8 mouse cellular contexts compared by ENCODE assay signal in the genomic region with DNA sequence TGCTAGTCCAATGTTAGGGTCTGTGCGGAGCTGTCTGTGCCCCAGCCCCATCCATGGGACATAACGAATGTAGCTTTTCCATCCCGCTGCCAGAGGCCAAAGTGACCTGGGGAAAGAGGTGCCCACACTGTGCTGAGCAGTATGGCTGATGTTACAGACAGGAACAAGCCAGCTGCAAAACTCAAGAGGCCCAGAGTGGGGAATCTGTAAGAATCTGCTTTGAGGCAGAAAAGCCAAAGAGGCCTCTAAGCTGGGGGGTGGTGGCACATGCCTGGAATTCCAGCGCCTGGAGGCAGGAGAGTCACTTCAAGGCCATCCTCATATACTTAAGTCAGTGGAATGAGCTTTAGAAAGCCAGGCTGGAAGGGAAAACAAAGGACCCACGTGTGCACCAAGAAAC. TPM values are rescaled to one million over a fixed set of nuclear protein-coding genes. Genes with fewer than 3 reads are reported as not detected.
A peak's percentile ranks its signal among the peaks of the same experiment; 100 is the strongest.
DNase-seq lines count a peak whose midpoint lies in the region; ATAC-seq and TF ChIP-seq lines count a peak whose summit lies in the region.
"Had no signal": no experiment of that assay in that cellular context is flagged by ENCODE, and none has a peak within 500 bp of the region (broad histone marks: within the 10 kb centered on the region; RNA-seq: fewer than 3 reads in every experiment).

No protein-coding gene starts in this region.

- peaks cover 5% of the 10 kb centered on the region; the same call in 1 of the 2 replicates for H3K4me1 ChIP-seq in kidney, postnatal 0 days (replicated peaks; ENCODE audit: insufficient read depth, low read length)
- peaks cover 13% of the 10 kb centered on the region for H3K4me1 ChIP-seq in embryonic facial prominence, embryonic 10.5 days
- H3K4me1 ChIP-seq in liver, embryonic 12.5 days: no peaks in the 10 kb centered on the region
- H3K4me1 ChIP-seq in stomach, embryonic 15.5 days: peaks cover 7% of the 10 kb centered on the region; the same call in 1 of the 2 replicates

- DNase-seq in kidney, postnatal 0 days (ENCODE audit: low spot score): peak; percentile 72
- DNase-seq in kidney, postnatal 14 days: no peak
- DNase-seq in embryonic facial prominence, embryonic 10.5 days (ENCODE audit: low spot score): peak; percentile 73
- no peak for DNase-seq in left cerebral cortex, adult 9 months (ENCODE audit: low spot score in 2 of 2)
- no peak for DNase-seq in urinary bladder, postnatal 4 days (ENCODE audit: low spot score in 2 of 2)

- no peak for TF ChIP-seq CTCF in kidney, postnatal 0 days (IDR thresholded peaks at IDR 0.05; ENCODE audit: low read depth)

- no peak overlapping the region for H3K4me3 ChIP-seq in kidney, postnatal 0 days (replicated peaks; ENCODE audit: low read depth, low read length)
- H3K4me3 ChIP-seq in embryonic facial prominence, embryonic 10.5 days: no peak overlapping the region
- H3K4me3 ChIP-seq in liver, embryonic 12.5 days: no peak overlapping the region
- no peak overlapping the region for H3K4me3 ChIP-seq in stomach, embryonic 15.5 days (replicated peaks)

- H3K27me3 ChIP-seq in kidney, postnatal 0 days (ENCODE audit: insufficient read depth, low read length): no peaks in the 10 kb centered on the region
- H3K27me3 ChIP-seq in embryonic facial prominence, embryonic 10.5 days (replicated peaks; ENCODE audit: low read depth, poor library complexity, severe bottlenecking): no peaks in the 10 kb centered on the region
- H3K27me3 ChIP-seq in liver, embryonic 12.5 days (replicated peaks): no peaks in the 10 kb centered on the region
- H3K27me3 ChIP-seq in stomach, embryonic 15.5 days (replicated peaks): no peaks in the 10 kb centered on the region

- H3K27ac ChIP-seq in kidney, postnatal 0 days: peak overlapping the region; percentile 60; the same call in 1 of the 2 replicates
- H3K27ac ChIP-seq in embryonic facial prominence, embryonic 10.5 days (replicated peaks): peak overlapping the region; percentile 83
- H3K27ac ChIP-seq in liver, embryonic 12.5 days: 0 out of 2 replicates have a peak overlapping the region, but pooled peaks have one; percentile 21
- peak overlapping the region; percentile 27 for H3K27ac ChIP-seq in stomach, embryonic 15.5 days
- H3K27ac ChIP-seq: macrophage had no signal

- H3K9ac ChIP-seq in kidney, postnatal 0 days (ENCODE audit: low read depth, low read length): 0 out of 2 replicates have a peak overlapping the region, but pooled peaks have one; percentile 35
- H3K9ac ChIP-seq in liver, embryonic 12.5 days: no peak overlapping the region
- H3K9ac ChIP-seq in stomach, embryonic 15.5 days: no peak overlapping the region

- peak; percentile 81 for ATAC-seq in kidney, postnatal 0 days (replicated peaks; ENCODE audit: low FRiP score, low read depth)
- ATAC-seq in liver, embryonic 12.5 days: no peak
- peak; percentile 53; the same call in 1 of the 2 replicates for ATAC-seq in stomach, embryonic 15.5 days (ENCODE audit: insufficient read depth, low FRiP score, low read depth)

- 0 out of 2 replicates have a peak, but pooled peaks cover 6% of the 10 kb centered on the region for H3K36me3 ChIP-seq in kidney, postnatal 0 days (ENCODE audit: insufficient read depth, low read length)
- H3K36me3 ChIP-seq in embryonic facial prominence, embryonic 10.5 days (replicated peaks): peaks cover 47% of the 10 kb centered on the region
- peaks cover 41% of the 10 kb centered on the region for H3K36me3 ChIP-seq in liver, embryonic 12.5 days
- peaks cover 22% of the 10 kb centered on the region; the same call in 1 of the 2 replicates for H3K36me3 ChIP-seq in stomach, embryonic 15.5 days

- H3K9me3 ChIP-seq in kidney, postnatal 0 days (replicated peaks; ENCODE audit: low read length): no peaks in the 10 kb centered on the region
- H3K9me3 ChIP-seq in embryonic facial prominence, embryonic 10.5 days: no peaks in the 10 kb centered on the region
- H3K9me3 ChIP-seq in liver, embryonic 12.5 days (replicated peaks): no peaks in the 10 kb centered on the region
- no peaks in the 10 kb centered on the region for H3K9me3 ChIP-seq in stomach, embryonic 15.5 days

- H3K4me2 ChIP-seq in kidney, postnatal 0 days (ENCODE audit: low read length): no peak overlapping the region
- H3K4me2 ChIP-seq in liver, embryonic 12.5 days: no peak overlapping the region
- H3K4me2 ChIP-seq in stomach, embryonic 15.5 days: no peak overlapping the region

- 42% methylated on average over 5 of the region's 5 CpGs for WGBS in kidney, postnatal 0 days
- WGBS in embryonic facial prominence, embryonic 10.5 days: 41% methylated on average over 5 of the region's 5 CpGs
- 61% methylated on average over 5 of the region's 5 CpGs for WGBS in liver, embryonic 12.5 days (ENCODE audit: insufficient replicate concordance)
- WGBS in stomach, embryonic 15.5 days: 34% methylated on average over 5 of the region's 5 CpGs

RNA-seq across cellular contexts. Expression of a gene that starts 18.2 kb away (rescaled TPM):
- polyA plus RNA-seq in kidney, postnatal 0 days (2015; fragmentation: Nextera tagmentation; extraction: Ambion mirVana): 117 and 123 TPM in 2 replicates
- 91.8 and 95.3 TPM in 2 replicates for polyA plus RNA-seq in embryonic facial prominence, embryonic 10.5 days (2016; fragmentation: Nextera tagmentation; extraction: Ambion mirVana)
- polyA plus RNA-seq in liver, embryonic 12.5 days (2016; fragmentation: Nextera tagmentation; extraction: Ambion mirVana): 80.8 and 81.1 TPM in 2 replicates
- polyA plus RNA-seq in stomach, embryonic 15.5 days (2015; fragmentation: Nextera tagmentation; extraction: Ambion mirVana): 98.5 and 110 TPM in 2 replicates

RNA-seq across cellular contexts. Expression of a gene that starts 50.9 kb away (rescaled TPM):
- polyA plus RNA-seq in kidney, postnatal 0 days (2015; fragmentation: Nextera tagmentation; extraction: Ambion mirVana): 4.0 and 4.5 TPM in 2 replicates
- 27.7 and 32.3 TPM in 2 replicates for polyA plus RNA-seq in embryonic facial prominence, embryonic 10.5 days (2016; fragmentation: Nextera tagmentation; extraction: Ambion mirVana)
- 10.1 and 11.1 TPM in 2 replicates for polyA plus RNA-seq in liver, embryonic 12.5 days (2016; fragmentation: Nextera tagmentation; extraction: Ambion mirVana)
- polyA plus RNA-seq in stomach, embryonic 15.5 days (2015; fragmentation: Nextera tagmentation; extraction: Ambion mirVana): 22.3 and 23.8 TPM in 2 replicates

Comparison
In these comparisons a context has a peak if more than half of its experiments do, and no peak if none do; other contexts are left out.
1. DNase-seq: peak in kidney, postnatal 0 days (single experiment) and embryonic facial prominence, embryonic 10.5 days (single experiment); none in kidney, postnatal 14 days (single experiment), left cerebral cortex, adult 9 months (0 of 2) and urinary bladder, postnatal 4 days (0 of 2).
2. H3K27ac ChIP-seq: peak in every context shown above with its lines; median percentile 83 in embryonic facial prominence, embryonic 10.5 days; 60 in kidney, postnatal 0 days; 27 in stomach, embryonic 15.5 days; 21 in liver, embryonic 12.5 days.